Mouse (Mus musculus) hindbrain, embryonic 12.5 days (tissue): ENCODE measurements around the gene Pgap1. TPM values are rescaled to one million over a fixed set of nuclear protein-coding genes. Genes with fewer than 3 reads are reported as not detected.
A peak's percentile ranks its signal among the peaks of the same experiment; 100 is the strongest.

Source experiments
- ATAC-seq: fragments of 200-750 bp; cut with Nextera tagmentation; 2 replicates; pipeline ENCODE4 v1.8.0; 2017; ENCODE audit warnings: moderate TSS enrichment; ENCODE audit not compliant: low FRiP score
- H3K27ac ChIP-seq: fragments of 300-500 bp; sonication (generic); 2 replicates; pipeline ENCODE4 v1.5.1; 2016; ENCODE audit warnings: mild to moderate bottlenecking
- H3K27me3 ChIP-seq: fragments of 300-500 bp; sonication (generic); 2 replicates; pipeline ENCODE4 v1.6.1; 2016; ENCODE audit warnings: mild to moderate bottlenecking
- H3K36me3 ChIP-seq: fragments of 300-500 bp; sonication (generic); 2 replicates; pipeline ENCODE4 v1.6.1; 2016; ENCODE audit warnings: mild to moderate bottlenecking
- H3K4me1 ChIP-seq: fragments of 300-500 bp; sonication (generic); 2 replicates; pipeline ENCODE4 v1.6.1; 2016
- H3K4me2 ChIP-seq: fragments of 300-500 bp; sonication (generic); replicated peaks from 2 replicates; pipeline ENCODE4 v1.6.1; 2016; ENCODE audit warnings: mild to moderate bottlenecking
- H3K4me3 ChIP-seq: fragments of 300-500 bp; sonication (generic); 2 replicates; pipeline ENCODE4 v1.5.1; 2016; ENCODE audit warnings: mild to moderate bottlenecking
- H3K9ac ChIP-seq: fragments of 300-500 bp; sonication (generic); 2 replicates; pipeline ENCODE4 v1.6.1; 2016; ENCODE audit warnings: mild to moderate bottlenecking, moderate library complexity
- H3K9me3 ChIP-seq: fragments of 300-500 bp; sonication (generic); replicated peaks from 2 replicates; pipeline ENCODE4 v1.6.1; 2016; ENCODE audit warnings: mild to moderate bottlenecking
- WGBS: fragments of 180-500 bp; shearing (Covaris S2); methylation state at CpG from one replicate; pipeline ENCODE4 v1.1.7; 2016; 5-methylcytosine and 5-hydroxymethylcytosine counted together
- polyA plus RNA-seq: library from polyadenylated mRNA; unstranded; fragments of >200 nt; fragmentation: Nextera tagmentation; extraction: Ambion mirVana; gene quantifications from 2 replicates; pipeline ENCODE4 v1.2.1, GENCODE M21; 2016

The Pgap1 gene
- polyA plus RNA-seq, 1 experiment from 2014 or later: 17.9 TPM

DNA sequence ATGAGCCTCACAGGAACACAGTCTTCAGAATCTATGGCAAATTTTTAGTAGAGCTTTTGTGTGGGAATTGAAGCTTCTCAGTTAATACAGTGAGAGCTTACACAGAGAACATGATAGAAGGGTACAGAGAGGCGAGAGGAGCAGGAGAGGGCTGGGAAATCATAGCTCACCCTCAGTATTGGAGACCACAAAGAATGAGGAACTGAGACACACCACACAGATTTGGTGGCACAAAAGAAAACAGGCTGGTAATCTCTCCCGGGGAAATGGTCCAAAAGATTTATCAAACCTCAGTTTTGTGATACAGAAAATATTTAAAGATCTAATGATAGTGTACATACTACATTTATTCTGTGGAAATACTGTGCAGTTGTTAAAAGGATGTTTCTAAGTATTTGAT lies 11.6 kb upstream of the Pgap1 start:
- no peaks in the 10 kb centered on the region for H3K27me3 ChIP-seq
- no peaks in the 10 kb centered on the region for H3K36me3 ChIP-seq
- H3K9ac ChIP-seq: no peak overlapping the region
- H3K4me2 ChIP-seq: no peak overlapping the region
- no peaks in the 10 kb centered on the region for H3K4me1 ChIP-seq
- ATAC-seq: no peak
- WGBS: 80% methylated on average over 2 of the region's 2 CpGs
- H3K9me3 ChIP-seq: no peaks in the 10 kb centered on the region
- H3K4me3 ChIP-seq: no peak overlapping the region
- no peak overlapping the region for H3K27ac ChIP-seq

DNA sequence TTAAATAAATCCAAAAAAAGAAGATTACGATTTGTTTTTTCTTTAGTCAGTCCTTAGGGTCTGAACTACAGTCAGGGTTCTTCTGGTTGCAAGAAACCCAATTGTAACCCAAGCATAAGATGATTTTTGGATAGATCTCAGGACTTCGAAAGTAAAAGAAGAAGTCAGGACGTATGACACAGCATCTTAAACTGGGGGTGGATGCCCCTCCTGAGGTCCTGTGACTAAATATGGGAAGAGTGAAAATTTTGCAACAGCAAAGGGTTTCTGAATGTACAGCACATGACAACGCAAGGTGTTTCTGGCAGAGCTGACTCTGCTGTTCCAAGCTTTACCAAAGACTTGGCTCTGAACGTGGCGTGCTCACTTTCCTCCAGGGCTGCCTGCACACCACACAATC lies 6.4 kb upstream of the Pgap1 start:
- H3K4me2 ChIP-seq: no peak overlapping the region
- no peaks in the 10 kb centered on the region for H3K4me1 ChIP-seq
- 96% methylated on average over 6 of the region's 6 CpGs for WGBS
- no peaks in the 10 kb centered on the region for H3K36me3 ChIP-seq
- no peak overlapping the region for H3K9ac ChIP-seq
- no peaks in the 10 kb centered on the region for H3K9me3 ChIP-seq
- no peak for ATAC-seq
- H3K4me3 ChIP-seq: no peak overlapping the region
- H3K27ac ChIP-seq: no peak overlapping the region
- H3K27me3 ChIP-seq: no peaks in the 10 kb centered on the region

DNA sequence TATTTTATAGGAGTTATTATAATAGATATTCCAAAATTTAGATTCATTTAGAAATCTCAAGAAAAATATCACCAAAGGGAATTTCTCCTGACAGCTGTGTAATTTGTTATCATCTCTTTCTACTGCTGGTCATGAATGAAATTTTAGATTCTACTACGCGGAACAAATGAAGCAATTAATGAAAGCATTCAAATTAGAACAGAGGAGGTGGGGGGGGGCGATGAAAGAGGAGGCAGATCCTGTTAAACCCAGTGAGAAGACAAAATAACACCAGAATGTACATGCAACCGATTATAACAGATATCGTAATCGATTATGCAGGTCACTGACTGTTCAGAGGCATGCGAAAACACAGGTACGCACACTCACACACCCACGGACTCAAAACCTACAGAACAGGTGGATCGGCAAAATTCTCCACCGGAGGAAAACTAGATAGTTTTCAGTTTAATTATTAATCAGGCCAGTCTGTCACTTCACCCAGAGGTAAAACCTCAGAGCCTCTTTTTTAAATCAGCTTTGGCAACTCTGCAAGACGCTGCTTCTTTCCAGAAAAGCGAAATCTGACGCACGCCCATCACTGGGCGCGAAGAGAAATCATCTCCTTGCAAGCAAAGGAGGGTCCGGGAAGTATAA lies 780 bp downstream of the Pgap1 start:
- H3K36me3 ChIP-seq: no peaks in the 10 kb centered on the region
- H3K27ac ChIP-seq: peak overlapping the region; percentile 81
- WGBS: 4% methylated on average over 18 of the region's 18 CpGs
- H3K4me1 ChIP-seq: 0 out of 2 replicates have a peak, but pooled peaks cover 2% of the 10 kb centered on the region
- no peaks in the 10 kb centered on the region for H3K27me3 ChIP-seq
- H3K4me3 ChIP-seq: peak overlapping the region; percentile 72
- no peaks in the 10 kb centered on the region for H3K9me3 ChIP-seq
- ATAC-seq: no peak
- peak overlapping the region; percentile 81 for H3K4me2 ChIP-seq
- peak overlapping the region; percentile 81 for H3K9ac ChIP-seq

DNA sequence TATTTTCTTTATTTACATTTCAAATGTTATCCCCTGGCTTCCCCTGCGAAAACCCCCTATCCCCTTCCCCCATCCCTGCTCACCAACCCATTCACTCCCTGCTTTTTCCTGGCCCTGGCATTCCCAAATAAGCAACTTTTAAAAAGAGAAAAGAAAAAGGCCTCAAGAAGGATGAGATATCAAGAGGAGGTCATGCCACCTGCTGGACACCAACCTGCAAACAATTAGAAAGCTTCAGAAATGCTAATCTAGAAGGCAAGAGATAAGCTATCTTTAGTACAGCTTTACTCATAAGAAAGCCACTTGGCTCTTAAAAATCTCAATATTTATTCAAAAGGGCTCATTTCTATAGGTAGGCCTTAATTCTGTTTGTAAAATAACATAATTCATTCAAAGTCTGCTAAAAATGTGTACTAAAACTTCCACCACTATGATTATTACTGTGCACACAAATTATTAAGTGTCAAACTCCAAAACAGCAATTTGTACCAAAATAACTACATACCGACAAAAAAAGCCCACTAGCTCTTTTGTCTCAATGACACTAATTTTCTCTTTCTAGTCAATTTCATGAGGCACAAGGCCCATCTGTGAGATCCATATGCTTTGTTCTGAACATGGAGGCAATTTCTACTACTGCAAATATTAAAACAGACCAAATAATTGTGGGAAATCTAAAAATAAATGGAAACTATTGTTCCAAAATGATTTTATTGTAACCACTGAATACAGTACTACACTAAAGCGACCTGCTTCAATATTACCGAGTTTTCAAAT lies 1.9 kb downstream of the Pgap1 start:
- Histone ChIP-seq H3K27me3 (no peaks in the 10 kb centered on the region), H3K27ac (no peak overlapping the region), H3K4me3 (no peak overlapping the region), H3K9me3 (no peaks in the 10 kb centered on the region), H3K9ac (no peak overlapping the region), H3K36me3 (no peaks in the 10 kb centered on the region), H3K4me1 (0 out of 2 replicates have a peak, but pooled peaks cover 2% of the 10 kb centered on the region), H3K4me2 (peak overlapping the region; percentile 81)
- ATAC-seq: no peak
- 31% methylated on average over 4 of the region's 4 CpGs for WGBS

DNA sequence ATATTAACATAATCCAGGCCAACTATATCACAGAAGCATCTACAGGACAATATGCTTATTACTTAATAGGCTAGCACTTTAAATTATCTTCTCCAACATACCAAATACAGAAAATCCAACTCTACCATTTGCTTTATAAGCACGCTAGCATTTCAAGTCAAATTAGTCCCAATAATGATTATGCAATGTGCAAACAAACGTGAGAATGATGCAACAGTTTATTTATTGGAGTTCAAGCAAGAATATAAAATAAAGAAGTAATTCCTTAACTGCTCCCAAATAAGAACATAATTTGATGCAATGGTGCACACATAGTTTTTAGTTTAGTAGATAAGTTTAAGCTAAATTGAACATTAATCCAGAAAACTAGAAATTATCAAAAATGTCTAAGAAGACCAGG lies 4.9 kb downstream of the Pgap1 start:
- Histone ChIP-seq H3K27ac (no peak overlapping the region), H3K4me2 (no peak overlapping the region), H3K4me1 (0 out of 2 replicates have a peak, but pooled peaks cover 2% of the 10 kb centered on the region), H3K9me3 (no peaks in the 10 kb centered on the region), H3K27me3 (no peaks in the 10 kb centered on the region), H3K36me3 (no peaks in the 10 kb centered on the region), H3K9ac (no peak overlapping the region), H3K4me3 (no peak overlapping the region)
- ATAC-seq: no peak
- 95% methylated on average over 2 of the region's 2 CpGs for WGBS

DNA sequence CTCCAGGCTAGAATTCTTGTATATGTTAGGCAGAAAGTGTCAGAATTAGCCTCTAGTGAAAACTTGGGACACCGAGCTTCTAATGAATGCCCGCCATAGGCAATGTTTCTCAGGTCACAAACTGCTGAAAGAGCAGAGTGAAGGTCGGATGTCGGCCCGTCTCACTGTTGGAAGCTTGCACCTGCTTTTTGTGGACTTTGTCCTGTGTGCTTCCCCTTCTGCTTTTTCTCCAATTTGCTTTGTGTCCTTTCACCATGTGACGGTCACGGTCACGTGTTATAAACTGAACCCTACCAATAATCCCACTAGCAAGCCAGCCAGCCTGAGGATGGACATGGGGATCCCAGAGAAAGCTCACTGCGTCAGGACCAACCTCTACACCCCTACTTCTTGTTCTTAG lies 12.3 kb downstream of the Pgap1 start:
- no peaks in the 10 kb centered on the region for H3K9me3 ChIP-seq
- no peaks in the 10 kb centered on the region for H3K27me3 ChIP-seq
- H3K4me2 ChIP-seq: no peak overlapping the region
- peaks cover 14% of the 10 kb centered on the region for H3K36me3 ChIP-seq
- no peak overlapping the region for H3K9ac ChIP-seq
- no peak for ATAC-seq
- no peak overlapping the region for H3K4me3 ChIP-seq
- 93% methylated on average over 9 of the region's 9 CpGs for WGBS
- H3K4me1 ChIP-seq: no peaks in the 10 kb centered on the region
- H3K27ac ChIP-seq: no peak overlapping the region

DNA sequence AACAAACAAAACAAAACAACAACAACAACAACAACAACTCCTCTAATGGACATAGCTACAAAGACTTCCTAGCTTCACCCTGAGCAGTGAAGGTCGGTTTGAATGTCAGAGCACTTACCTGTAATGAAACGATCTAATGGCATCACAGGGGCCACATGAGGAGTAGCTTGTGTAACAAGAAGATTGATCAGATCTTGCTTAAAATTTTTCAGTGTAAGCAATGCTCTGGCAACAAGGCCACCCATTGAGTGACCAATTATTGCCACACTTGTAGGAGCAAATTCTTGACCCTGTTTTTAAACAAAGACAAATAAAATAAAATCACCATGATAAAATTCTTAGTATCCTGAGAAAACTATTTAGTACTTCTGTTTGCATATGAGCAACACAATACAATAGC lies 14.6 kb downstream of the Pgap1 start:
- no peak overlapping the region for H3K9ac ChIP-seq
- H3K4me3 ChIP-seq: no peak overlapping the region
- peaks cover 25% of the 10 kb centered on the region for H3K36me3 ChIP-seq
- H3K9me3 ChIP-seq: no peaks in the 10 kb centered on the region
- no peaks in the 10 kb centered on the region for H3K4me1 ChIP-seq
- H3K27me3 ChIP-seq: no peaks in the 10 kb centered on the region
- no peak overlapping the region for H3K27ac ChIP-seq
- no peak for ATAC-seq
- no peak overlapping the region for H3K4me2 ChIP-seq
- 88% methylated on average over 2 of the region's 2 CpGs for WGBS

DNA sequence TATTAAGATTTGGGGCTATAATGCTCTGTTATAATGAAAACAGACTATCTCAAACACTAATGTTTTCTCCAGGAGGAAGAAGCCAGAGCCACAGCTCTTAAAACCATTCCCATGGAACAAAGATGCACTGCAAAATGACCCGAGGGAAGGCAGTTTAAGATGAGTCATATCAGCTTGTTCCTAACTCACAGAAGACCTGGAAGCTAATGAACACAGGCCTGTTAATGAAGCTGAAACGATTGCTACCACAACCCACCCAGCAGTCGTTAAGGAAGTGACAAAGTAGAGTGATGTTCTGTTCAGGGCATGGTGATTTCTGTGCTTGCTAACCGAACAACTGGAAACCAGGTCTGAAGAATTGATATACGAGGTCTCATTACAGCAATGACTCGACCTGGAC lies 26.3 kb downstream of the Pgap1 start:
- Histone ChIP-seq H3K27ac (no peak overlapping the region), H3K36me3 (peaks cover 12% of the 10 kb centered on the region), H3K27me3 (no peaks in the 10 kb centered on the region), H3K4me1 (no peaks in the 10 kb centered on the region), H3K9me3 (no peaks in the 10 kb centered on the region), H3K4me2 (no peak overlapping the region), H3K4me3 (no peak overlapping the region), H3K9ac (no peak overlapping the region)
- WGBS: 78% methylated on average over 6 of the region's 6 CpGs
- no peak for ATAC-seq

DNA sequence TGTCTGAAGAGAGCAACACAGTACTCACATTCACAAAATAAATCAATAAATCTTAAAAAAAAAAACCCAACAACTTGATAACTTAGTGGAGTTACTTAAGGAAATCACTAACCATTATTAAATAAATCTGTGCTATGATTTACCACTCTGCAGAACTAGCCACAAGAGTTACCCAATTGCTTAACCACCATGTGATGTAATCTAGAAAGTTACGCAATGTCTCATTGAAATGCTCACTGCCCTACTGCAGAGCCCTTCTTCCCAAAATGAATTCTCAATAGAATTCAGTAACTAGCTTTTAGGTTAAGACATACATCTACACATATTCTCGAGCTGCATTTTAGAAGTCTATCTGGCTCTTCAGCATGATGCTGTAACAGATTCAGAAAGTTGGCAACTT lies 33.8 kb downstream of the Pgap1 start:
- Histone ChIP-seq H3K9ac (no peak overlapping the region), H3K4me1 (no peaks in the 10 kb centered on the region), H3K27me3 (no peaks in the 10 kb centered on the region), H3K27ac (no peak overlapping the region), H3K4me2 (no peak overlapping the region), H3K9me3 (no peaks in the 10 kb centered on the region), H3K36me3 (peaks cover 20% of the 10 kb centered on the region), H3K4me3 (no peak overlapping the region)
- no peak for ATAC-seq
- 93% methylated on average over 2 of the region's 2 CpGs for WGBS

DNA sequence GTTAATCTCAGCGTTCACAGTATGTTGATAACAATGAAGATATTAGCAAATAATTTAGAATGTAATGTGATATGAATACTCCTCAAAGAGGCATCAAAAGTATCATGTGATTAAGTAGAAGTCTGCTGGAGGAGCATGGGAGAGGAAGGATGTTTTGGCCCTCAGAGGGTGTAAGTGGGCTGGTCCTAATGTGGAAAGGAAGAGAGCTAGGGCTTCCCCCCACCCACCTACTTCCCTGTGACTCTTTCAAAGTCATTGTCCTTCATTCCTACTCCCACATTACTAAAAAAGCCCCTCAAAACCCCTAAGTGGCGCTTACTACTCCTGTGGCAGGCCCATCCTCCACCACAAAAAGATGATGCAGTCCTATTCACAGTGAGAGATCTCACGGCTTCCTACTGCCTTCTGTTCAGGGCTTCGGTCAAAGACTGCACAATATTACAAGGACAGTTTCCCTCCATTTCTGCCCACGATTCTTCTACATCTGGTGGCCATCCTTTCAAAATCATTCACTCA lies 37.4 kb downstream of the Pgap1 start:
- no peak overlapping the region for H3K27ac ChIP-seq
- no peak for ATAC-seq
- no peaks in the 10 kb centered on the region for H3K27me3 ChIP-seq
- no peaks in the 10 kb centered on the region for H3K9me3 ChIP-seq
- H3K36me3 ChIP-seq: peaks cover 10% of the 10 kb centered on the region; the same call in 1 of the 2 replicates
- H3K4me1 ChIP-seq: no peaks in the 10 kb centered on the region
- H3K9ac ChIP-seq: no peak overlapping the region
- H3K4me3 ChIP-seq: no peak overlapping the region
- WGBS: 86% methylated on average over 5 of the region's 5 CpGs
- H3K4me2 ChIP-seq: no peak overlapping the region

DNA sequence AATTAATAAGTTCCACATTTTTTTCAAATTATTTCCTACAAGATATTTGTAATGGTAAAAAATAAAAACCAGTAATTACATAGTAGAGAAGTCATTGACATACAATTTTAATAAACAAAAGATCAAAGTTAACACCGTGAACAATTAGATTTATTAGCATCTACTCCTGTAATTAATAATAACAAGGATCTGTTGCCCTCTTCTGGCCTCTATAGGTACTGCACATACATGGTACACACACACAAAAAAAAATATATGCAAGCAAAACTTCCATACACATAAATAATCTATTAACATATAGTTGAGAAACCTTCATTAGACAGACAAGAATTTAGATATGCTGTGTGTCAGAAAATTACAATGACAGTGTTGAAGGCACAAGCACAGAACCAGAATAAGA lies 43.6 kb downstream of the Pgap1 start:
- Histone ChIP-seq H3K4me3 (no peak overlapping the region), H3K9ac (no peak overlapping the region), H3K4me2 (no peak overlapping the region), H3K27ac (no peak overlapping the region), H3K27me3 (no peaks in the 10 kb centered on the region), H3K36me3 (peaks cover 9% of the 10 kb centered on the region), H3K4me1 (no peaks in the 10 kb centered on the region), H3K9me3 (no peaks in the 10 kb centered on the region)
- no peak for ATAC-seq
- WGBS: 92% methylated on average over 1 of the region's 1 CpGs

DNA sequence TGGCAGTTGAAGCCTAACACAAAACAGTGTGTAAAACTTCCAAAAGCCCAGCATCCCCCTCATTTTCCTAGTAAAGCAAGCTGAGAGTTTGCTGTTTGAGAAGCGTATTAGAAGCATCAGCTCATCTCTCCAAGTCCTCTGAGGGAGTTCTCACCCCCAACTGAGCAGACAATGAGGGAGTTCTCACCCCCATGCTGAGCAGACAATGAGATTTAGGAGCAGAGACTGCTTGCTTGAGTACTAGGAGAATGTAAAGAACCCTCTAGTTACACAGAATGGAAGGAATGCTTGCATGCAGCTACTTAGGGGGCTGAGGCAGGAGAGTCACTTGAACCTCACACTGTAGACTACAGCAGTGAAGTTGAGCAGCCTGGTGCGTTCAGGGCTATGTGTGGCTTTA lies 59.0 kb downstream of the Pgap1 start:
- Histone ChIP-seq H3K36me3 (peaks cover 8% of the 10 kb centered on the region; the same call in 1 of the 2 replicates), H3K27me3 (no peaks in the 10 kb centered on the region), H3K9ac (no peak overlapping the region), H3K4me2 (no peak overlapping the region), H3K4me1 (no peaks in the 10 kb centered on the region), H3K27ac (no peak overlapping the region), H3K9me3 (no peaks in the 10 kb centered on the region), H3K4me3 (no peak overlapping the region)
- no peak for ATAC-seq
- 86% methylated on average over 2 of the region's 2 CpGs for WGBS

DNA sequence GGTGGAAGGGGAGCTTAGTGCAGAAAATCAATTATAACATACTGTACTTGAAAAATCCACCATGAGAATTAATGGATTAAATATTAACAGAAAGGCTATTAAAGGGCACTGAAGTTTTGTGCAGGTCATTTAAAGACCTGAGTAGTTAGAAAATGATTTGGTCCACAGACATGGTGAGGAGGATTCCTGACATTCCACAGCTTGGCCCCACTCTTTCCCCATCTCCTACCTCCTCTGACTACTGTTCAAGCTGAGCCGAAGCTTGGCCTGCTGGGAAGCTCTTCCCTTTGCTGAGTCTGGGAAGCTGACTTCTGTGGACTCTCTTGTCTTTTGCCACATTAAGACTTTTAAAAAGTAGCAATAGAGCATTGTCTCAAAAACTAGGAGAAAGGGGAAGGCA lies 61.2 kb downstream of the Pgap1 start:
- WGBS: 85% methylated on average over 1 of the region's 1 CpGs
- H3K4me3 ChIP-seq: no peak overlapping the region
- no peak overlapping the region for H3K27ac ChIP-seq
- no peaks in the 10 kb centered on the region for H3K4me1 ChIP-seq
- peaks cover 13% of the 10 kb centered on the region; the same call in 1 of the 2 replicates for H3K36me3 ChIP-seq
- no peaks in the 10 kb centered on the region for H3K27me3 ChIP-seq
- H3K4me2 ChIP-seq: no peak overlapping the region
- H3K9me3 ChIP-seq: no peaks in the 10 kb centered on the region
- H3K9ac ChIP-seq: no peak overlapping the region
- ATAC-seq: no peak
